Mouse (Mus musculus) adrenal gland, adult (tissue): ENCODE measurements around the gene Serpinf2.

ENCODE experiments used
- DNase-seq, 2 experiments: peaks; one replicate each; pipeline ENCODE4 v3.0.0; 2022 to 2023; ENCODE audit warnings: low spot score in 1 of 2; ENCODE audit not compliant: inconsistent age in 2 of 2

The Serpinf2 gene

GRCm38 (mm10) chr11:75438194-75438593, 1.2 kb downstream of the Serpinf2 start:
- DNase-seq = peak in 1 of 2 experiments; percentile 75

GRCm38 (mm10) chr11:75434138-75434537, 5.3 kb downstream of the Serpinf2 start:
- DNase-seq = no peak

- no peak for DNase-seq
Observed at GRCm38 (mm10) chr11:75431307-75431706, 8.1 kb downstream of the Serpinf2 start.

GRCm38 (mm10) chr11:75429019-75429705, 10.2 kb downstream of the Serpinf2 start:
- DNase-seq = no peak

- no peak for DNase-seq
Observed at GRCm38 (mm10) chr11:75424459-75424858, 14.9 kb downstream of the Serpinf2 start.

GRCm38 (mm10) chr11:75424033-75424432, 15.4 kb downstream of the Serpinf2 start:
- no peak for DNase-seq

GRCm38 (mm10) chr11:75423091-75423490, 16.3 kb downstream of the Serpinf2 start:
- no peak for DNase-seq

- DNase-seq = no peak
Observed at GRCm38 (mm10) chr11:75422013-75422792, 17.2 kb downstream of the Serpinf2 start, which contains the start of gene Serpinf1. Gene Serpinf1, minus strand, starts transcription at chr11:75422701.

- DNase-seq = peak in 1 of 2 experiments; percentile 68
Observed at GRCm38 (mm10) chr11:75421375-75422012, 17.9 kb downstream of the Serpinf2 start.

- DNase-seq = no peak
Observed at GRCm38 (mm10) chr11:75420810-75421374, 18.5 kb downstream of the Serpinf2 start.

GRCm38 (mm10) chr11:75420037-75420436, 19.4 kb downstream of the Serpinf2 start:
- DNase-seq = no peak

GRCm38 (mm10) chr11:75415994-75416393, 23.4 kb downstream of the Serpinf2 start:
- DNase-seq = no peak

- DNase-seq = no peak
Observed at GRCm38 (mm10) chr11:75415096-75415495, 24.3 kb downstream of the Serpinf2 start.

- no peak for DNase-seq
Observed at GRCm38 (mm10) chr11:75410591-75410990, 28.8 kb downstream of the Serpinf2 start.

GRCm38 (mm10) chr11:75409679-75410575, 29.5 kb downstream of the Serpinf2 start:
- no peak for DNase-seq

GRCm38 (mm10) chr11:75406865-75407264, 32.5 kb downstream of the Serpinf2 start:
- peak in 1 of 2 experiments; percentile 83 for DNase-seq

- no peak for DNase-seq
Observed at GRCm38 (mm10) chr11:75406104-75406503, 33.3 kb downstream of the Serpinf2 start.

- no peak for DNase-seq
Observed at GRCm38 (mm10) chr11:75404801-75405200, 34.6 kb downstream of the Serpinf2 start.

GRCm38 (mm10) chr11:75403301-75404052, 35.9 kb downstream of the Serpinf2 start:
- DNase-seq = peak; percentile 57 to 65

GRCm38 (mm10) chr11:75402271-75402690, 37.1 kb downstream of the Serpinf2 start:
- DNase-seq = peak; percentile 59 to 86
